Mouse (Mus musculus): ENCODE results near the gene Lmf1.

DNA sequence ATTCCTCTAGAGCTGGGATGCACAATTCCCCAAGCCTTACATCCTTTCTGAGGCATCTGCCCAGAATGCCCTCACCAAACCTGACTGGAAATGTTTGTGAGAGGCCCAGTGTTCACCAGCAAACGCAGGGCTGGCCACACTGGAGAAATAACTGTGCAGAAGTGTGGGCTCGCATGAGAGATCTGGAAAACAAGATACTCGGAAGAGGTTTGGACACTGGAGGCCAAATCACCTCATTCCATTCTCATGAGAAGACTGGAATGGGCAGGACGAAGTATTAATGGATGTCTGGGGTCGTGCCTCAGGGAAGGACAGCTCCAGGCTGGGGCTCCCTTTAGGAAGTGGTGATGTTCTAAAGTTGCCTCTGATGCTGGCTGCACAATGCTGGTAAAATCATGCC, 38.2 kb upstream of the Lmf1 start:
- TF ChIP-seq CTCF (conservative IDR thresholded peaks at IDR 0.05; ENCODE audit: low read length) = no peak
- no peak for TF ChIP-seq NANOG (IDR thresholded peaks at IDR 0.05; ENCODE audit: borderline replicate concordance, low read length)

Measured in E14TG2a.4 (cell line).